Mouse (Mus musculus) urinary bladder, postnatal 14 days (tissue): ENCODE measurements around the gene Dbn1.
A peak's percentile ranks its signal among the peaks of the same experiment; 100 is the strongest.

Source experiments
- DNase-seq: peaks from one replicate; pipeline ENCODE4 v3.0.0; 2021; ENCODE audit warnings: low spot score

The Dbn1 gene

GRCm38 (mm10) chr13:55478036-55478435 is 9.9 kb downstream of the Dbn1 start:
- no peak for DNase-seq

GRCm38 (mm10) chr13:55477492-55477891 is 10.4 kb downstream of the Dbn1 start:
- DNase-seq = no peak

- DNase-seq = no peak
These were observed 11.7 kb downstream of the Dbn1 start for GRCm38 (mm10) chr13:55476256-55476655.

DNA sequence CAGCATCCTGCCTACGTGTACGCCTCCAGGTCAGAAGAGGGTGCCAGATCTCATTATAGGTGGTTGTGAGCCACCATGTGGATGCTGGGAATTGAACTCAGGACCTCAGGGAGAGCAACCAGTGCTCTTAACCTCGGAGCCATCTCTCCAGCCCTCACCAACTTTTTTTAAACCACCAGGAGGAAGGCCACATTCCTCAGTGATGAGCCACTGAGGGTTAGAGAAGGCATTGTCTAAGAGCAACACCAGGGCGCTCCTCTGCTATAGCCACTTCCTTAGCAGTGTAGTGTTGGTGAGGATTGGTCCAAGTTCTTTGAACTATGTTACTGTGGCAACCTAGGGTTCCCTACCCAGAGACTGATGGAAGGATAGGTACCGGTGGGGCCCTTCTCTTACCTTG is 12.2 kb downstream of the Dbn1 start:
- DNase-seq = no peak

DNA sequence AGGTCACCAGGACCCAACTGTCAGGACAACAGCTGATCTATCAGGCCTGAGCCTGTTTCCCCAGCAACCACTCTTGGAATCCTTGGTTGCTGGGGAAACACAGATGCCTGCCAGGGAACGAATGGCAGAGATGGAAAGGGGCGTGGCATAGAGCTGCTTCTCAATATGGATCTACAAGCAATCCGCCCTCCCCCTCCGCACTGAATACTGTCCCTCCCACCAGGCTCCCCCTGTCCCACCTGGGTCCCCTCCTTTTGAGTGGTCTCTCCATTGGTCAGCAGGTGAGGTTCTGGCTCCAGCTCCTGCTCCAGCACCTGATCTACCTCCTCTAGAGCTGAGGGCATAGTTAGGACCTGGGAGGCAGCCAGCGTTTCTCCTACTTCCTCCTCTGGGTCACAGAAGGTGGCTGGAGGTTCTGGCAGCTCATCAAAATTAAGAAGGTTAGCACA is 13.3 kb downstream of the Dbn1 start:
- no peak for DNase-seq

DNA sequence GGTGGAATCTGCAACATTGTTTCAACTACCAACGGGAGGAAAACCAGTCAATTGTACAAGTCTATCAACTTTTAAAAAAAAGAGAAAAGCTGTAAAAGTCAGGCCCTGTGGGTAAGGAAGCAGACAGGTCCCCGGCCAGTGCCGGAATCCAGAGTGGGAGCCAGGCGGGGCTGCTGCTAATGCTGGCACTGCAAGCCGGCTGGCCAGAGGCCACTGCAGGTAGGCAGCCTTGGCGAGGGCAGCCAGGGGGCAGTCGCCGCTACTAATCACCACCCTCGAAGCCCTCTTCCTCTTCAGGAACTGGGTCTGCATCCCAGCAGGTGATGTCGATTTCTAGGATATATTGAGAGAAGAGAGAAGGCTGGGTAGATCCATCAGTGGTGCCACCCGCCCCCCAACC is 13.9 kb downstream of the Dbn1 start:
- no peak for DNase-seq

DNA sequence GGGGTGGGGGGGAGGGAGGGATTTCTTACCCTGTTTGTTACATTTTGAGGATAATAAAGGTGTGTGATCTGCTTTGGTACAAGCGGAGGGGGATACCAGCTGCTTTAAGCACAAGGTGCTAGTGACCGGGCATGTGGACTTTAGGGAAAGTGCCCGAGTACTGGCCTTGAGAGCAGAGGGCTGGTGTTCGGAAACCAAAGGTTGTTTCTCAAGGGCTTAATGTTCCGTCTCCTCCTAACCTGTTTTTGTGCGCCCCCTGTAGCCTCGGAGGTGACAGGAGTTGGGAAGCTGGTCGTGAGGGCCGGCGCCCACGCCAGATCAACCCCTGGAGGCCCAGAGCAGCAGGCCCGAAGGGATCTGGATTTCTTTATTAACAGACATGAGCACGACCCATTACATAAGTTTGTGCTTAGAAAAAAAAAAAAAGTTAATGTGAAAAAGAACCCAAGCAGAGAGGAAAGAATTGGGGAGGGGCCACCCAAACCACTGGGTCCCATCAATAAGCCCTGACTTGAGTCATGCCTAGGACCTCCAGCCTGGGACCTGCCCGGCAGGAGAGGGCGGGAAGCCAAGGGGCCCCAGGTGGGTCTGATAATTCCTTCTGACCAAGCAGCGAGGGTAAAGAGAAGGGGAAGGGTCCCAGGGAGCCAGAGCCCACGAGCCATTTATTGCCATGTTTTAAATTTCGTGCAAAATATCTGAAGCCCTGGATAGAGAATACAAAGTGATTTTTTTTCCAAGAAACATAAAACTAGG is 14.7 kb downstream of the Dbn1 start:
- DNase-seq = no peak

DNA sequence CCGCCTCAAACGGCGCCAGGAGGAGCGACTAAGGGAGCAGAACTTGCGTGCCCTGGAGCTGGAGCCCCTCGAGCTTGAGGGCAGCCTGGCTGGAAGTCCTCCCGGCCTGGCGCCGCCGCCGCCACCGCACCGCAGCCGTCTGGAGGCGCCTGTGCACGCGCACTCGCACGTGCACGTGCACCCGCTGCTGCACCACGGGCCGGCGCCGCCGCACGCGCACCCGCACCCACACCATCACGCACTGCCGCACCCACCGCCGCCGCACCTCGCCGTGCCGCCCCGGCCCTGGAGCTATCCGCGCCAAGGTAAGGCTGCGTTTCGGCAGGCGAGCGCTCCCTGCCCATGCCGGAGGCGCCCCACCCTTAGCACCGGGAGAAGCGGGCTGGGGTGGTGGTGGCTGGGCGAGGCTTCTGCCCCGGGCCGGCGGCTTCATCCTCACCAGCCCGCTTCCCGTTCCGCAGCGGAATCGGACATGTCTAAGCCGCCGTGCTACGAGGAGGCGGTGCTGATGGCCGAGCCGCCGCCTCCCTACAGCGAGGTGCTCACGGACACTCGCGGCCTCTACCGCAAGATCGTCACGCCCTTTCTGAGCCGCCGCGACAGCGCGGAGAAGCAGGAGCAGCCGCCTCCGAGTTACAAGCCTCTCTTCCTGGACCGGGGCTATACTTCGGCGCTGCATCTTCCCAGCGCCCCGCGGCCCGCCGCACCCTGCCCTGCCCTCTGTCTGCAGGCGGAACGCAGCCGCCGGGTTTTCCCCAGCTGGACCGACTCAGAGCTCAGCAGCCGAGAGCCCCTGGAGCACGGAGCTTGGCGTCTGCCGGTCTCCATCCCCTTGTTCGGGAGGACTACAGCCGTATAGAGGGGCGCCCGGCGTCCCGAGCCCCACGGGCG is 15.5 kb downstream of the Dbn1 start:
- DNase-seq = peak; percentile 53

- DNase-seq = no peak
These were observed 16.1 kb downstream of the Dbn1 start for GRCm38 (mm10) chr13:55471819-55472131.

GRCm38 (mm10) chr13:55471156-55471818 is 16.6 kb downstream of the Dbn1 start:
- peak; percentile 81 for DNase-seq

- DNase-seq = no peak
These were observed 17.5 kb downstream of the Dbn1 start for GRCm38 (mm10) chr13:55470372-55470771.

DNA sequence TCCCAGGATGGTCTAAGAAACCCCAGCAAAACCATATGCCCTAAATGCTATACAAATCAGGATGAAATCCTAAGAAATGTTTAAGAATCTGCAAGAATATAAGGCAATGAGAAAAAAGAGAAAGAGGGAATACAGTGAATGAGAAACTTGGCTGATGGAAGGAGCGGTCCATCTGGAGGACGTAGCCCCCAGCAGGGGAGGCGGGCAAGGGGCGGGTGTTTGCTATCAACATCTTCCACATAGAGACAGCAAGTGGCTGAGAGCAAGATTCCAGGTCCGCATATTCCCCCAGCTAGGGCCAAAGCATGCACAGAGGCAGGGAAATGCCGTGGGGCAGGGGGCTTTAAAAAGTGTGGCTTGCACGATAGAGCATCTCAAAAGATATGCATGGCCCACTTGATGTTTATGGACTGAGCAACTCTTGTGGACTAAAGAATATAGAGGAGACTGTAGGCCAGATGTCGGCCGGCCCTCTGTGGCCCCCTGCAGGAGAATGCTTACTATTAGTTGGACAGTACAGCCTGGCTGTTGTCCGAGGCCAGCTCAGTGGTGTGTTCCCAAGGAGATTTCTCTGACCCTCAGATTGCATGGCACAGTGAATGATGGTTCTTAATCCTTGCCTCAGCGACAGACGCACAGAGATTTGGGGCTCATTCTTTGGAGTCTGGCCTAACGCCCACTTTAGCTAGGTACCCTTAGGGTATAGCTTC is 18.9 kb downstream of the Dbn1 start:
- peak; percentile 50 for DNase-seq

DNA sequence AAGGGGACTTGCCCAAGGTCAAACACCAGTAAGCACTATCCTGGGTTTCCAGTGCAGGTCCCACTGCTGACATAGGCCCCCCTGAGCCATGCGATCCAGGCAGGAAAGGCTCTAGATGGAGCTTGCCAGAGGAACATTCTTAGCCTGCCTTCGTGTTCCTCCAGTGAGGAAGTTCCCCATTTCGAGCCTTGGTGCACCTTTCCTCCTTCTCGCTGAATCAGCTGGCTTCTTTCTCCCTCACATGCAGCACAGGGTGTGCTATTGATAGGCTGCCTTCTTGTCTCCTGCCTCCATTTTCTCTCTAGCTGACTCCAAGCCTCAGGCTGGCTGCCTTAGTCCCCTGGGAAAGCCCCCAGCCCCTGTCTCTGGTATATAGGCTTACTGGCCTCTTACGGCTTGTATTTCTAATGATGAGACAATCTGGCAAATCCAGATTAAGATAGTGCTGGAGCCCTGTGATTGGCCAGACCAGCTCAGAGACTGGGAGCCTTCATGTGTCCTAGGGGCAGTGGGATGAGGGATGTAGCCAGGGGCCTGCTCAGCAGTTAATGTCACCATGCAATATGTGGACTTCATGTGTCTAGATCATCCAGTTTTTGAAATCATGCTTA is 22.0 kb downstream of the Dbn1 start:
- DNase-seq = no peak

DNA sequence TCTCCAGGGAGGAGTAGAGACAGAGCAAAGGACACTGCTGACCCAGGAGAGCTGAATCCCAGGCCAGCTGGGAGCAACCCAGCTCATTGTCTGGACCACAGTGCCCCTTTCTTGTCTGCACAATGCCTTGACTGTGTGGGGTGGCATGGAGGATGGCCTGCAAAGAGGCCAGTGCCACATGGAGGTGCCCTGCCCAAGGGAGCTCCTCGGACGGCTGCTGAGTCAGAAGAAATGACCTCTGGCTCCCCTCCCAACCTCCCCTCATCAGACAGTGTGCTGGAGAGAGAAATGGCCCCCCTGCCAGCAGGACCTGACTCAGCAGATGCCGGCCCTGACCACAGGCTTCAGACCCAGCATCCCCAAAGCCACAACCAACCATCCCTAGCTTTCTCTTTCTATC is 22.7 kb downstream of the Dbn1 start:
- no peak for DNase-seq

GRCm38 (mm10) chr13:55464027-55464884 is 23.7 kb downstream of the Dbn1 start, which contains the start of gene Prr7:
Gene Prr7, plus strand, starts transcription at chr13:55464267.
- DNase-seq = peak; percentile 44

DNA sequence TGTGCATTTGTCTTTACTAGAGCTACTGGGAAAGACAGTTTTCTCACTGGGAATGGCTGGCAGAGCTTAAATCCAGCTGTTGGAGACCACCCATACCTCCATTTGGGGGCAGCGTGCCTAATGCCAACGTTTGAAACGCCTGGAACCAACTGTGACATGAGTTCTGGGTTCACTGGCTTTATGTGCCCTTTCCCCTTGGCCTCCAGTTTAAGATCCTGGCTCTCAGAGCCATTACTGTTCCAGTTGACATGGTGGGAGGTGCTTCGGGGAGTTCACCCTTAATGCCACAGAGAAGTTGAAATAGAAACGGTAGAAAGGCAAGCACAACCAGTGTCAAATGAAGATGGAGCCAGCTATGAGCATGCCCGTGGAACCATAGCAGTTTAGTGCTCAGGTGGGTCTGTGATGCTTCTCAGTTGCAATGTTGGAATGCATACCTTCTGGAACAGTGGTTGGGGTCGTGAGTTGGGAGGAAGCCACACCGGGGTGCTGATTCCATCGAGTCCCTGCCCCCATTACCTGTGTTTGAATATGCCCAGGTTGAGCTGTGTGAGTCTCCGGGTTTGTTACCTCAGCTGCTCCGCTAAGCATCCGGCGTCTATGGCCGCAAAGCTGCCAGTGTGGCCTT is 24.4 kb downstream of the Dbn1 start:
- no peak for DNase-seq

- no peak for DNase-seq
These were observed 24.9 kb downstream of the Dbn1 start for GRCm38 (mm10) chr13:55462965-55463364.

DNA sequence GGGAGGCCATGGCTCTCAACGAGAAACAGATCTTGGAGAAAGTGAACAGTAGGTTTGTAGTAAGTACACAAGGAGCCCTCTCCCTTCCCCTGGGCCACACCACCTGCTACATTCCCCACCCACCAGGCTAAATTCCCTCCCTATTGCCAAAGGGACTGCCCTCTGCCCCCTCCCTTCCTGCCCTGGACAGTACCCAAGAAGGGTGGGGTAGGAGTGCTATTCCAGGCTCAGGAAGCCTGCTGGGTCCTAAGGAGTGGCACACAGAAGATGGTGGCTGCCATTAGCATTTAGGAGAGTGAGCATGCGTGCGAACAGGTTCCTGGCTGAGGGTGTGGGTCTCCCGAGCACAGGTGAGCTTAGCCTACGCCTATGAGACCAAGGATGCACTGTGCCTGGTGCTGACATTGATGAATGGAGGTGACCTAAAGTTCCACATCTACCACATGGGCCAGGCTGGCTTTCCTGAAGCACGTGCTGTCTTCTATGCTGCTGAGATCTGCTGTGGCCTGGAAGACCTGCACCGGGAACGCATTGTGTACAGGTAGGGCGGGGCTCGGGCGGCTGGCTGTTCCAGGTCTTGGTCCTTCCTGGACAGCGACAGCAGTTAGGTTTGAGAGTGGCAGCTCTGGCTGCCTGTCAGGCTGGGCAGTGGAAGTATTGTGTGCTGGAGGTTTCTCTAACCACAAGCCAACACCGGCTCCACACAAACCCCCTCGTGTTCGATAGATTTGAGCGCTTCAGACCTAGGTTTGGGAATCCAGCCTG is 35.9 kb downstream of the Dbn1 start:
- DNase-seq = no peak

GRCm38 (mm10) chr13:55451296-55451695 is 36.6 kb downstream of the Dbn1 start:
- no peak for DNase-seq
